Mouse (Mus musculus) forebrain, embryonic 14.5 days (tissue): ENCODE measurements at regions not wholly inside any gene's neighbourhood (a gene's known extent, or its start where the extent isn't known, plus 50 kb on each side); places are given as distances from the start of the nearest gene placed in this dataset.
"Not testable (repeated sequence)": the region's sequence is repeated elsewhere in the genome, so short reads cannot be mapped to it uniquely, and the experiment has no call there.

Source experiments
- ATAC-seq: fragments of 200-750 bp; cut with Nextera tagmentation; 2 replicates; pipeline ENCODE4 v1.8.0; 2017; ENCODE audit warnings: mild to moderate bottlenecking, moderate library complexity
- DNase-seq: peaks from one replicate; pipeline ENCODE4 v3.0.0-alpha.2; 2015; ENCODE audit warnings: low spot score
- H3K27ac ChIP-seq: fragments of 300-500 bp; sonication (generic); 2 replicates; pipeline ENCODE4 v1.5.1; 2014; ENCODE audit warnings: low read depth, mild to moderate bottlenecking, control low read depth, low read length, moderate library complexity
- H3K27me3 ChIP-seq: fragments of 300-500 bp; sonication (generic); replicated peaks from 2 replicates; pipeline ENCODE4 v1.6.1; 2014; ENCODE audit warnings: low read length, control low read depth, mixed read lengths; ENCODE audit not compliant: control insufficient read depth, insufficient read depth
- H3K36me3 ChIP-seq: fragments of 300-500 bp; sonication (generic); 2 replicates; pipeline ENCODE4 v1.6.1; 2014; ENCODE audit warnings: low read length, control low read depth; ENCODE audit not compliant: control insufficient read depth, insufficient read depth
- H3K4me1 ChIP-seq: fragments of 300-500 bp; sonication (generic); 2 replicates; pipeline ENCODE4 v1.6.1; 2014; ENCODE audit warnings: antibody characterized with exemption, low read length, control low read depth; ENCODE audit not compliant: control insufficient read depth, insufficient read depth
- H3K4me2 ChIP-seq: fragments of 300-500 bp; sonication (generic); 2 replicates; pipeline ENCODE4 v1.6.1; 2014; ENCODE audit warnings: mild to moderate bottlenecking, control low read depth, low read length
- H3K4me3 ChIP-seq: fragments of 300-500 bp; sonication (generic); 2 replicates; pipeline ENCODE4 v1.5.1; 2014; ENCODE audit warnings: low read depth, low read length, control low read depth
- H3K9ac ChIP-seq: fragments of 300-500 bp; sonication (generic); 2 replicates; pipeline ENCODE4 v1.6.1; 2014; ENCODE audit warnings: mild to moderate bottlenecking, low read length, control low read depth, moderate library complexity
- H3K9me3 ChIP-seq: fragments of 300-500 bp; sonication (generic); replicated peaks from 2 replicates; pipeline ENCODE4 v1.6.1; 2016; ENCODE audit warnings: low read length, control low read depth, mixed read lengths; ENCODE audit not compliant: control insufficient read depth
- WGBS: fragments of 180-500 bp; shearing (Covaris S2); extraction: QIAGEN DNeasy Blood & Tissue Kit; methylation state at CpG from one replicate; pipeline ENCODE4 v1.1.7; 2014; 5-methylcytosine and 5-hydroxymethylcytosine counted together

GRCm38 (mm10) chr3:39840946-39841345 lies 690.1 kb upstream of the Intu start:
- DNase-seq (peak; percentile 29), ATAC-seq (no peak)
- Histone ChIP-seq H3K4me3 (no peak overlapping the region), H3K27me3 (no peaks in the 10 kb centered on the region), H3K9me3 (no peaks in the 10 kb centered on the region), H3K4me1 (peaks cover 8% of the 10 kb centered on the region), H3K27ac (no peak overlapping the region), H3K9ac (no peak overlapping the region), H3K4me2 (no peak overlapping the region), H3K36me3 (no peaks in the 10 kb centered on the region)
- 72% methylated on average over 5 of the region's 5 CpGs for WGBS

GRCm38 (mm10) chr3:39845123-39845522 lies 686.0 kb upstream of the Intu start:
- no peak for DNase-seq

GRCm38 (mm10) chr3:39848829-39849228 lies 682.3 kb upstream of the Intu start:
- whole genome bisulfite sequencing: 91% methylated on average over 6 of the region's 6 CpGs

More at GRCm38 (mm10) chr3:39845123-39845522, 686.0 kb upstream of the Intu start:
- 88% methylated on average over 2 of the region's 2 CpGs for WGBS
- no peaks in the 10 kb centered on the region; the same call in 1 of the 2 replicates for H3K4me1 ChIP-seq
- no peak overlapping the region for H3K4me2 ChIP-seq
- no peaks in the 10 kb centered on the region for H3K27me3 ChIP-seq
- no peaks in the 10 kb centered on the region for H3K9me3 ChIP-seq
- H3K9ac ChIP-seq: no peak overlapping the region
- H3K27ac ChIP-seq: no peak overlapping the region
- H3K4me3 ChIP-seq: no peak overlapping the region
- no peak for ATAC-seq
- H3K36me3 ChIP-seq: no peaks in the 10 kb centered on the region

GRCm38 (mm10) chr3:39857214-39857839 lies 673.8 kb upstream of the Intu start:
- DNase-seq (peak; percentile 69), ATAC-seq (peak; percentile 92)
- no peaks in the 10 kb centered on the region for H3K27me3 ChIP-seq
- no peaks in the 10 kb centered on the region for H3K36me3 ChIP-seq
- no peak overlapping the region for H3K4me3 ChIP-seq
- no peak overlapping the region for H3K4me2 ChIP-seq
- no peaks in the 10 kb centered on the region for H3K9me3 ChIP-seq
- H3K9ac ChIP-seq: no peak overlapping the region
- peaks cover 2% of the 10 kb centered on the region; the same call in 1 of the 2 replicates for H3K4me1 ChIP-seq
- H3K27ac ChIP-seq: no peak overlapping the region
- 18% methylated on average over 9 of the region's 9 CpGs for WGBS

More at GRCm38 (mm10) chr3:39848829-39849228, 682.3 kb upstream of the Intu start:
- H3K4me3 ChIP-seq: no peak overlapping the region
- no peak overlapping the region for H3K4me2 ChIP-seq
- H3K27ac ChIP-seq: no peak overlapping the region
- DNase-seq (no peak), ATAC-seq (no peak)
- no peak overlapping the region for H3K9ac ChIP-seq
- no peaks in the 10 kb centered on the region for H3K27me3 ChIP-seq
- no peaks in the 10 kb centered on the region for H3K36me3 ChIP-seq
- no peaks in the 10 kb centered on the region for H3K9me3 ChIP-seq
- no peaks in the 10 kb centered on the region for H3K4me1 ChIP-seq

GRCm38 (mm10) chr3:39876046-39876445 lies 655.0 kb upstream of the Intu start:
- not testable (repeated sequence) for H3K9ac ChIP-seq, H3K4me2 ChIP-seq, H3K4me3 ChIP-seq, H3K4me1 ChIP-seq, H3K9me3 ChIP-seq, DNase-seq, H3K27ac ChIP-seq, ATAC-seq, H3K27me3 ChIP-seq, H3K36me3 ChIP-seq
- 45% methylated on average over 1 of the region's 1 CpGs for WGBS

- Histone ChIP-seq H3K4me1 (no peaks in the 10 kb centered on the region; the same call in 1 of the 2 replicates), H3K4me3 (no peak overlapping the region), H3K27ac (no peak overlapping the region), H3K9ac (no peak overlapping the region), H3K9me3 (no peaks in the 10 kb centered on the region), H3K27me3 (no peaks in the 10 kb centered on the region), H3K36me3 (no peaks in the 10 kb centered on the region), H3K4me2 (no peak overlapping the region)
- DNase-seq: peak; percentile 22
- ATAC-seq: no peak
- 7% methylated on average over 4 of the region's 4 CpGs for WGBS
These were observed 646.7 kb upstream of the Intu start for GRCm38 (mm10) chr3:39884370-39884769.

- H3K9ac ChIP-seq: no peak overlapping the region
- no peaks in the 10 kb centered on the region for H3K36me3 ChIP-seq
- ATAC-seq (peak; percentile 44; the same call in 1 of the 2 replicates), DNase-seq (peak; percentile 31)
- no peaks in the 10 kb centered on the region; the same call in 1 of the 2 replicates for H3K4me1 ChIP-seq
- no peak overlapping the region for H3K27ac ChIP-seq
- no peak overlapping the region for H3K4me3 ChIP-seq
- no peak overlapping the region for H3K4me2 ChIP-seq
- no peaks in the 10 kb centered on the region for H3K9me3 ChIP-seq
- no peaks in the 10 kb centered on the region for H3K27me3 ChIP-seq
- WGBS: 91% methylated on average over 5 of the region's 5 CpGs
These were observed 642.7 kb upstream of the Intu start for GRCm38 (mm10) chr3:39888376-39888775.

GRCm38 (mm10) chr3:39889222-39889621 lies 641.9 kb upstream of the Intu start:
- no peaks in the 10 kb centered on the region for H3K9me3 ChIP-seq
- H3K27me3 ChIP-seq: no peaks in the 10 kb centered on the region
- ATAC-seq: no peak
- no peak overlapping the region for H3K27ac ChIP-seq
- 86% methylated on average over 2 of the region's 2 CpGs for WGBS
- no peak overlapping the region for H3K4me2 ChIP-seq
- H3K4me1 ChIP-seq: no peaks in the 10 kb centered on the region; the same call in 1 of the 2 replicates
- H3K36me3 ChIP-seq: no peaks in the 10 kb centered on the region
- H3K9ac ChIP-seq: no peak overlapping the region
- DNase-seq: no peak
- no peak overlapping the region for H3K4me3 ChIP-seq

- Histone ChIP-seq H3K36me3 (no peaks in the 10 kb centered on the region), H3K27ac (no peak overlapping the region), H3K4me1 (no peaks in the 10 kb centered on the region), H3K4me2 (no peak overlapping the region), H3K4me3 (no peak overlapping the region), H3K9ac (no peak overlapping the region), H3K27me3 (no peaks in the 10 kb centered on the region), H3K9me3 (no peaks in the 10 kb centered on the region)
- DNase-seq (no peak), ATAC-seq (no peak)
- WGBS: 76% methylated on average over 5 of the region's 5 CpGs
These were observed 632.1 kb upstream of the Intu start for GRCm38 (mm10) chr3:39898961-39899360.
